Mouse (Mus musculus) gastrocnemius, postnatal 36 days (tissue): Measurements from ENCODE around the gene Irf2. TPM values are rescaled to one million over a fixed set of nuclear protein-coding genes. Genes with fewer than 3 reads are reported as not detected.
"Not testable (repeated sequence)": the region's sequence is repeated elsewhere in the genome, so short reads cannot be mapped to it uniquely, and the experiment has no call there.

Experiments
- DNase-seq, 2 experiments: peaks; one replicate each; pipeline ENCODE4 v3.0.0; 2022
- intact Hi-C: fragments of 180-260 bp; cut with DNase I; formaldehyde crosslinking; loops from one replicate; pipeline ENCODE4 v1.15.1; 2025
- total RNA-seq, 2 experiments: library from RNA; stranded (reverse); gene quantifications; 2 replicates each; pipeline ENCODE4 v1.2.3; 2021

Irf2 gene
- total RNA-seq, 2 experiments from 2014 or later = 27.3 to 36.0 TPM

GRCm38 (mm10) chr8:46721065-46721845 is 18.3 kb upstream of the Irf2 start:
- intact Hi-C loops = no loop called here
- DNase-seq = no peak

GRCm38 (mm10) chr8:46722536-46722935 is 17.0 kb upstream of the Irf2 start:
- DNase-seq = no peak
- intact Hi-C loops = no loop called here

GRCm38 (mm10) chr8:46726383-46726782 is 13.1 kb upstream of the Irf2 start:
- no peak for DNase-seq
- intact Hi-C loops = no loop called here

- DNase-seq, intact Hi-C loops: not testable (repeated sequence)
Observed at GRCm38 (mm10) chr8:46729671-46730070, 9.9 kb upstream of the Irf2 start.

- DNase-seq = no peak
- intact Hi-C loops = loop anchor here (2.0 kb wide), 1 partner anchor 38 kb away; no protein-coding TSS in a partner anchor
Observed at GRCm38 (mm10) chr8:46732381-46732915, 7.1 kb upstream of the Irf2 start.

- no peak for DNase-seq
- intact Hi-C loops = loop anchor here (2.0 kb wide), 1 partner anchor 39 kb away; no protein-coding TSS in a partner anchor
Observed at GRCm38 (mm10) chr8:46733603-46734002, 5.9 kb upstream of the Irf2 start.

GRCm38 (mm10) chr8:46735505-46735904 is 4.0 kb upstream of the Irf2 start:
- no peak for DNase-seq
- intact Hi-C loops = loop anchor here (5.0 kb wide), 2 partner anchors 202 to 217 kb away; no protein-coding TSS in a partner anchor

GRCm38 (mm10) chr8:46736260-46736659 is 3.3 kb upstream of the Irf2 start:
- intact Hi-C loops = loop anchor here (5.0 kb wide), 2 partner anchors 201 to 216 kb away; no protein-coding TSS in a partner anchor

GRCm38 (mm10) chr8:46737421-46737820 is 2.1 kb upstream of the Irf2 start:
- intact Hi-C loops = loop anchor here (5.0 kb wide), 2 partner anchors 200 to 215 kb away; no protein-coding TSS in a partner anchor
- DNase-seq = no peak

More at GRCm38 (mm10) chr8:46736260-46736659, 3.3 kb upstream of the Irf2 start:
- DNase-seq = no peak

GRCm38 (mm10) chr8:46737907-46738306 is 1.6 kb upstream of the Irf2 start:
- intact Hi-C loops = loop anchor here (5.0 kb wide), 2 partner anchors 199 to 214 kb away; no protein-coding TSS in a partner anchor

GRCm38 (mm10) chr8:46738601-46739000 is 931 bp upstream of the Irf2 start:
- intact Hi-C loops = loop anchor here (5.0 kb wide), 2 partner anchors 199 to 214 kb away; no protein-coding TSS in a partner anchor
- no peak for DNase-seq

More at GRCm38 (mm10) chr8:46737907-46738306, 1.6 kb upstream of the Irf2 start:
- DNase-seq = no peak

- DNase-seq = peak in 1 of 2 experiments; percentile 29
- intact Hi-C loops = loop anchor here (5.0 kb wide), 4 partner anchors 52 to 212 kb away; no protein-coding TSS in a partner anchor
Observed at GRCm38 (mm10) chr8:46739956-46740512, 502 bp downstream of the Irf2 start.

GRCm38 (mm10) chr8:46740513-46741280 is 1.2 kb downstream of the Irf2 start:
- DNase-seq = peak; percentile 66 to 70
- intact Hi-C loops = loop anchor here (5.0 kb wide), 2 partner anchors 52 to 102 kb away; no protein-coding TSS in a partner anchor

GRCm38 (mm10) chr8:46741281-46741791 is 1.8 kb downstream of the Irf2 start:
- peak in 1 of 2 experiments; percentile 38 for DNase-seq
- intact Hi-C loops = loop anchor here (5.0 kb wide), 2 partner anchors 51 to 101 kb away; no protein-coding TSS in a partner anchor

- no peak for DNase-seq
- intact Hi-C loops = loop anchor here (5.0 kb wide), 2 partner anchors 50 to 100 kb away; no protein-coding TSS in a partner anchor
Observed at GRCm38 (mm10) chr8:46741991-46742690, 2.6 kb downstream of the Irf2 start.

- no peak for DNase-seq
- intact Hi-C loops = loop anchor here (5.0 kb wide), 2 partner anchors 50 to 100 kb away; no protein-coding TSS in a partner anchor
Observed at GRCm38 (mm10) chr8:46742691-46743082, 3.2 kb downstream of the Irf2 start.

GRCm38 (mm10) chr8:46745464-46745863 is 5.9 kb downstream of the Irf2 start:
- intact Hi-C loops = no loop called here
- no peak for DNase-seq

GRCm38 (mm10) chr8:46747311-46747980 is 7.9 kb downstream of the Irf2 start:
- intact Hi-C loops = no loop called here
- DNase-seq = no peak

GRCm38 (mm10) chr8:46750000-46750399 is 10.5 kb downstream of the Irf2 start:
- intact Hi-C loops = no loop called here
- DNase-seq = no peak
